In the genomic region with DNA sequence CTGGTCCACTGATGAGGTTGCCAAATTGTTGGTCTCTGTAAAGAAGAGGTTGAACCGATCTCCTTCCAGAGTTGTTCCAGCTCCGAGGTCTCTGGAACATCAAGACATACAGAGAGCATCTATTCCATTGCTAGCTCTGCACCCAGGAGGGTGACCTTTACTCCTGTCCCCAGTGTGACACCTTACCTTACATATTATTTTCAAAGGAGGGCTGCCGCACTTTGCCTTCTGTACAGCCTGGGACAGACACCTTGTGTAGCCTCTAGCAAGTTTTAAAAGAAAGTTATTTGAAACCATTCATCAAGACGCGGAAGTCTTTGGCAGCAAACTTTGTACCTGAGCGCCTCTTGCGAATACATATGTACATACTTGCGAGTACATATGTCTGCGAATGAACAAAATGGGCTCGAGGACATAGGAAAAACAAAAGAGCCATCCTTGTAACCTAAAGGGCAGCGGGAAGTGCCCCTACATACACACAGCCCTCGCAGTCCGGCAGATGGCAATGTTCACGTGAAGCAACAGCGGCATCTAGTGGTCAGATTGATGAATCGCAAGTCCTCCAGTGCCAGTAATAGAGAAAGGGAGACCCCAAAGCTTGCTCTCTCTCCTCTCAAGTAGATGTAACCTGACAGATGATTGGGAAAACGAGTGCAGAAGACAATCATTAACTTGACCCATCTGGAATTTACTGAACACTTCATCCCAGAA, we compare ENCODE assay signal across 8 mouse cellular contexts.
DNase-seq lines count a peak whose midpoint lies in the region; ATAC-seq and TF ChIP-seq lines count a peak whose summit lies in the region.

No protein-coding gene starts in this region.

- no peaks in the 10 kb centered on the region for H3K4me1 ChIP-seq in cortical plate, adult 2 months (ENCODE audit: control insufficient read depth, insufficient read depth, low read length)
- H3K4me1 ChIP-seq in liver, embryonic 11.5 days (replicated peaks; ENCODE audit: control insufficient read depth, insufficient read depth, low read length), result no peaks in the 10 kb centered on the region
- H3K4me1 ChIP-seq in stomach, postnatal 0 days (replicated peaks; ENCODE audit: control insufficient read depth, insufficient read depth), result no peaks in the 10 kb centered on the region

- no peak for TF ChIP-seq EP300 in stomach, postnatal 0 days (optimal IDR thresholded peaks at IDR 0.05)

- no peak overlapping the region for H3K9ac ChIP-seq in liver, embryonic 11.5 days (ENCODE audit: low read depth, low read length)
- no peak overlapping the region for H3K9ac ChIP-seq in stomach, postnatal 0 days (ENCODE audit: low read length)

- H3K36me3 ChIP-seq in liver, embryonic 11.5 days (ENCODE audit: control insufficient read depth, insufficient read depth, low read length), result no peaks in the 10 kb centered on the region
- H3K36me3 ChIP-seq in stomach, postnatal 0 days (ENCODE audit: control insufficient read depth, insufficient read depth, low read length), result no peaks in the 10 kb centered on the region

- intact Hi-C loops in gastrocnemius, postnatal 14 days (cut with DNase I; ENCODE audit: low total_unique reads), result loop anchor here (10.0 kb wide), 2 partner anchors 211 to 311 kb away; no protein-coding TSS in a partner anchor

- 25% methylated on average over 17 of the region's 17 CpGs for WGBS in liver, embryonic 11.5 days
- WGBS in stomach, postnatal 0 days, result 18% methylated on average over 17 of the region's 17 CpGs

- TF ChIP-seq POLR2A in cortical plate, adult 2 months (IDR thresholded peaks at IDR 0.05; ENCODE audit: extremely low read depth, insufficient read depth, low read length), result no peak

- DNase-seq in adrenal gland, adult 18-20 months (ENCODE audit: low spot score in 2 of 2), result peak; percentile 54 to 60
- DNase-seq in gastrocnemius, postnatal 14 days, result peak; percentile 33
- DNase-seq in kidney, adult 9 months, result peak; percentile 54
- DNase-seq in liver, embryonic 11.5 days (ENCODE audit: low spot score), result peak; percentile 61
- peak; percentile 46 to 50 for DNase-seq in natural killer cell, adult 2 months (ENCODE audit: low spot score in 2 of 2)
- DNase-seq in stomach, postnatal 0 days (ENCODE audit: low spot score), result peak; percentile 65

- H3K4me3 ChIP-seq in cortical plate, adult 2 months (ENCODE audit: insufficient read depth, low read length), result no peak overlapping the region
- H3K4me3 ChIP-seq in liver, embryonic 11.5 days (ENCODE audit: low read depth, low read length), result no peak overlapping the region
- no peak overlapping the region for H3K4me3 ChIP-seq in stomach, postnatal 0 days (ENCODE audit: low read depth, low read length)

- H3K4me2 ChIP-seq in liver, embryonic 11.5 days, result no peak overlapping the region
- no peak overlapping the region for H3K4me2 ChIP-seq in stomach, postnatal 0 days (replicated peaks; ENCODE audit: low read depth)

- no peaks in the 10 kb centered on the region for H3K27me3 ChIP-seq in liver, embryonic 11.5 days (replicated peaks; ENCODE audit: control insufficient read depth, insufficient read depth, low read length)
- no peaks in the 10 kb centered on the region for H3K27me3 ChIP-seq in stomach, postnatal 0 days (ENCODE audit: control insufficient read depth, insufficient read depth, low read length)

- no peak overlapping the region for H3K27ac ChIP-seq in cortical plate, adult 2 months (ENCODE audit: insufficient read depth, low read length)
- no peak overlapping the region for H3K27ac ChIP-seq in liver, embryonic 11.5 days (ENCODE audit: low read depth, low read length)
- H3K27ac ChIP-seq in stomach, postnatal 0 days (replicated peaks), result no peak overlapping the region

- ATAC-seq in CD4-positive, CD25-positive, alpha-beta regulatory T cell, adult 4 months, result peak; percentile 88
- ATAC-seq in liver, embryonic 11.5 days (replicated peaks; ENCODE audit: low FRiP score), result no peak
- ATAC-seq in stomach, postnatal 0 days (ENCODE audit: low FRiP score, low TSS enrichment), result peak; percentile 6; the same call in 1 of the 2 replicates

- H3K9me3 ChIP-seq in liver, embryonic 11.5 days (ENCODE audit: control insufficient read depth, low read length), result no peaks in the 10 kb centered on the region
- H3K9me3 ChIP-seq in stomach, postnatal 0 days (ENCODE audit: control insufficient read depth, low read length), result no peaks in the 10 kb centered on the region

- peak; percentile 99 for TF ChIP-seq CTCF in cortical plate, adult 2 months (IDR thresholded peaks at IDR 0.05; ENCODE audit: extremely low read depth, insufficient read depth, low read length)
- peak; percentile 99 for TF ChIP-seq CTCF in stomach, postnatal 0 days (IDR thresholded peaks at IDR 0.05; ENCODE audit: low read depth)
